Mouse (Mus musculus): ENCODE data around the gene Gm6309. TPM values are rescaled to one million over a fixed set of nuclear protein-coding genes. Genes with fewer than 3 reads are reported as not detected.
"Not testable (repeated sequence)": the region's sequence is repeated elsewhere in the genome, so short reads cannot be mapped to it uniquely, and the experiment has no call there.

Gene Gm6309
- polyA plus RNA-seq, 1 experiment from 2014 or later = not detected

DNA sequence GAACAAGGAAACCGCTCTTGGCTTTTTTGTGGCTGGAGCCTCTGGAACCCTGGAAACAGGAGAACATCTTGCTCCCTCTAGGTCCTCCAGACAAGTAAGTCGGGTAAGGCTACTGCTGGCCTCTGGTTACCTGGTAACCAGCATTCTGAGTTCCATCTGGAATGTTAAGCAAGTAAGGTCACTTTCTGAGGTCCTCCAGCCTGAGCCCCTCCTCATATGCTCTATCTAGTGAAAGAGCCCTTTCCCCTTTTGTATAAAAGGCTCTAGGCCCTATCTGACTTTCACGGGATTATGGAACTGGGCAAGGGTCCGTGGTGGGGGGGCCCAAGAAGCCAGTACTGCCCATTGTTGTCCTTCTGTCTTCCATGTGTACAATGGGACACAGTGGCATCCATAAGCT is 14.7 kb upstream of the Gm6309 start, which contains the start of gene 1700001J03Rik:
1700001J03Rik (minus strand) TSS at position 101 of the 400 bp plus-strand sequence.
- 76% methylated on average over 4 of the region's 4 CpGs for WGBS
- H3K9ac ChIP-seq; H3K36me3 ChIP-seq; H3K27me3 ChIP-seq; H3K4me3 ChIP-seq; H3K4me1 ChIP-seq; ATAC-seq (ENCODE audit: insufficient number of reproducible peaks, insufficient read depth, low FRiP score, low TSS enrichment, low read depth); H3K9me3 ChIP-seq; H3K4me2 ChIP-seq; H3K27ac ChIP-seq: not testable (repeated sequence)

GRCm38 (mm10) chr5:146172744-146173143 is 2.2 kb upstream of the Gm6309 start:
- WGBS = 57% methylated on average over 4 of the region's 4 CpGs

DNA sequence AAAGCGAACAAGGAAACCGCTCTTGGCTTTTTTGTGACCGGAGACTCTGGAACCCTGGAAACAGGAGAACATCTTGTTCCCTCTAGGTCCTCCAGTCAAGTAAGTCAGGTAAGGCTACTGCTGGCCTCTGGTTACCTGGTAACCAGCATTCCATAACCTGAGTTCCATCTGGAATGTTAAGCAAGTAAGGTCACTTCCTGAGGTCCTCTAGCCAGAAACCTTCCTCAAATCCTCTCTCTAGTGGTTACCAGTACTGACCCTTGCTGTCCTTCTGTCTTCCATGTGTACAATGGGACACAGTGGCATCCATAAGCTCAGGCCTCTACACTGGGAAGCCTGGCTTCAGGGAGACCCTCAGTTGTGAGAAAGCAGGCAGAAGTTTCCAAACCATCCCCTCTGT is 10.1 kb downstream of the Gm6309 start, which contains the start of gene Gm5565:
Gm5565 (minus strand) TSS at position 101 of the 400 bp plus-strand sequence.
- H3K9ac ChIP-seq; ATAC-seq (ENCODE audit: insufficient number of reproducible peaks, insufficient read depth, low FRiP score, low TSS enrichment, low read depth); H3K4me2 ChIP-seq; H3K4me1 ChIP-seq; H3K27ac ChIP-seq; H3K27me3 ChIP-seq; H3K36me3 ChIP-seq; H3K4me3 ChIP-seq; H3K9me3 ChIP-seq: not testable (repeated sequence)
- WGBS = 90% methylated on average over 3 of the region's 3 CpGs

More at GRCm38 (mm10) chr5:146172744-146173143, 2.2 kb upstream of the Gm6309 start:
- H3K9me3 ChIP-seq; H3K4me2 ChIP-seq; H3K4me3 ChIP-seq; H3K27ac ChIP-seq; H3K4me1 ChIP-seq; H3K9ac ChIP-seq; H3K27me3 ChIP-seq; H3K36me3 ChIP-seq; ATAC-seq (ENCODE audit: insufficient number of reproducible peaks, insufficient read depth, low FRiP score, low TSS enrichment, low read depth): not testable (repeated sequence)

DNA sequence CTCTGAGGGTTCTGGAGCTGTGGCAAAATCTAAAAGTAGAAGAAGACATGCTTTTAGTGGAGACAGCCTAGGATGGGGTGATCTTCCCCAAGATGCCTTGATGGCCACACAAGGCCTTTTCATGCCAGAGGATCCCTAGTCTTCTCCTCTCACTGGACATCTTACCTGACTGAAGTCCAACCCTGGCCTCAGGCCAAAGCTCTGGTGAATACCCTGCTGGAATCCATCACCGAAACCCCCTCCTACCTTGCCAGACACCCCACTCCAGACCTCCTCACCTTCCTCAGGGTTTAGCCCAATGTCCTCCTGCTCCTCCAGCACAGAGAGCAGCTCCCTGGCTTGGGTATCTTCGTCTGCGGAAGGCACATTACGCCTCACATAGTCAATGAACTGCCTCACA is 12.2 kb downstream of the Gm6309 start:
- not testable (repeated sequence) for H3K27ac ChIP-seq; ATAC-seq (ENCODE audit: insufficient number of reproducible peaks, insufficient read depth, low FRiP score, low TSS enrichment, low read depth); H3K4me3 ChIP-seq; H3K9ac ChIP-seq; H3K4me1 ChIP-seq; H3K27me3 ChIP-seq; H3K4me2 ChIP-seq; H3K36me3 ChIP-seq; H3K9me3 ChIP-seq
- 83% methylated on average over 4 of the region's 4 CpGs for WGBS

- no peak overlapping the region for H3K4me2 ChIP-seq
- no peaks in the 10 kb centered on the region for H3K36me3 ChIP-seq
- H3K4me1 ChIP-seq = no peaks in the 10 kb centered on the region
- no peaks in the 10 kb centered on the region for H3K27me3 ChIP-seq
- H3K27ac ChIP-seq = no peak overlapping the region
- no peak for ATAC-seq (ENCODE audit: insufficient number of reproducible peaks, insufficient read depth, low FRiP score, low TSS enrichment, low read depth)
- H3K9me3 ChIP-seq = 0 out of 2 replicates have a peak, but pooled peaks cover 4% of the 10 kb centered on the region
- H3K9ac ChIP-seq = no peak overlapping the region
- WGBS = 69% methylated on average over 3 of the region's 3 CpGs
- H3K4me3 ChIP-seq = no peak overlapping the region
Observed at GRCm38 (mm10) chr5:146150454-146150853, 20.1 kb downstream of the Gm6309 start.

- no peak overlapping the region for H3K4me2 ChIP-seq
- H3K9ac ChIP-seq = no peak overlapping the region
- no peaks in the 10 kb centered on the region for H3K4me1 ChIP-seq
- H3K27me3 ChIP-seq = no peaks in the 10 kb centered on the region
- no peak overlapping the region for H3K4me3 ChIP-seq
- H3K27ac ChIP-seq = no peak overlapping the region
- no peaks in the 10 kb centered on the region for H3K36me3 ChIP-seq
- 42% methylated on average over 2 of the region's 2 CpGs for WGBS
- H3K9me3 ChIP-seq = 0 out of 2 replicates have a peak, but pooled peaks cover 9% of the 10 kb centered on the region
- no peak for ATAC-seq (ENCODE audit: insufficient number of reproducible peaks, insufficient read depth, low FRiP score, low TSS enrichment, low read depth)
Observed at GRCm38 (mm10) chr5:146147903-146148302, 22.6 kb downstream of the Gm6309 start.

Other genes starting within 250 kb of the Gm6309 start
- not detected in 2 replicates for gene Cyp3a25, start 161.1 kb downstream of the Gm6309 start, polyA plus RNA-seq (2015; fragmentation: Nextera tagmentation; extraction: Ambion mirVana)
- gene Cyp3a59, start 91.5 kb downstream of the Gm6309 start, polyA plus RNA-seq (2015; fragmentation: Nextera tagmentation; extraction: Ambion mirVana) = not detected in 2 replicates
- gene Gm5565, start 10.2 kb downstream of the Gm6309 start, polyA plus RNA-seq (2015; fragmentation: Nextera tagmentation; extraction: Ambion mirVana) = not detected in 2 replicates
- gene 1700001J03Rik, start 14.6 kb upstream of the Gm6309 start, polyA plus RNA-seq (2015; fragmentation: Nextera tagmentation; extraction: Ambion mirVana) = not detected in 2 replicates
- gene Rnf6, start 50.8 kb upstream of the Gm6309 start, polyA plus RNA-seq (2015; fragmentation: Nextera tagmentation; extraction: Ambion mirVana) = 34.6 and 37.3 TPM in 2 replicates
- 19.7 and 20.6 TPM in 2 replicates for gene Cdk8, start 60.5 kb upstream of the Gm6309 start, polyA plus RNA-seq (2015; fragmentation: Nextera tagmentation; extraction: Ambion mirVana)
- gene Wasf3, start 214.3 kb upstream of the Gm6309 start, polyA plus RNA-seq (2015; fragmentation: Nextera tagmentation; extraction: Ambion mirVana) = 4.8 and 4.9 TPM in 2 replicates